Mouse (Mus musculus) macrophage (primary cell): ENCODE measurements around the gene Tcp11l1. TPM values are rescaled to one million over a fixed set of nuclear protein-coding genes. Genes with fewer than 3 reads are reported as not detected.

Experiments
- H3K27ac ChIP-seq: fragments of 350-480 bp; formaldehyde crosslinking; 2 replicates; pipeline ENCODE4 v1.9.0; 2021
- H3K36me3 ChIP-seq: fragments of 350-480 bp; formaldehyde crosslinking; 2 replicates; pipeline ENCODE4 v1.9.0; 2021; ENCODE audit errors: inconsistent target
- H3K4me3 ChIP-seq: fragments of 350-480 bp; formaldehyde crosslinking; 2 replicates; pipeline ENCODE4 v1.9.0; 2021; ENCODE audit errors: inconsistent target
- H3K79me2 ChIP-seq: fragments of 350-480 bp; formaldehyde crosslinking; 2 replicates; pipeline ENCODE4 v1.9.0; 2021; ENCODE audit errors: inconsistent target
- WGBS: methylation state at CpG from one replicate; pipeline ENCODE4 v1.1.7; 2026; ENCODE audit warnings: inconsistent platforms; ENCODE audit not compliant: missing documents; 5-methylcytosine and 5-hydroxymethylcytosine counted together
- polyA plus RNA-seq: library from polyadenylated mRNA; stranded (reverse); fragments of 250-400 nt; gene quantifications from 3 replicates; pipeline ENCODE4 v1.2.4, GENCODE M21; 2018; ENCODE audit warnings: inconsistent platforms
- total RNA-seq, 78 experiments: library from RNA; depleted of rRNA; stranded (reverse); fragments of 250-400 nt; gene quantifications; 1 replicate in 9 of 78; 2 replicates in 24 of 78; 3 replicates in 43 of 78; 4 replicates in 2 of 78; pipeline ENCODE4 v1.2.4; 2018; ENCODE audit warnings: inconsistent platforms in 56 of 78

Gene Tcp11l1
- 10 to 100 TPM; 10.4 to 68.9 (median 41.4) TPM for total RNA-seq (2018; cell fraction: chromatin; rRNA removed)
- total RNA-seq (2018; cell fraction: cytosol; rRNA removed), result 10 to 100 TPM; 23.1 to 39.7 (median 31.7) TPM
- total RNA-seq (2018; cell fraction: nucleus; rRNA removed), result 10 to 100 TPM; 11.1 to 78.2 (median 37.6) TPM
- polyA plus RNA-seq, result 22.5 to 32.0 TPM (median 24.4 TPM) in 3 replicates

GRCm38 (mm10) chr2:104711585-104712485 lies at the start of gene Tcp11l1:
TSS of gene Tcp11l1 (minus strand) at chr2:104712169.
- H3K36me3 ChIP-seq, result no peaks in the 10 kb centered on the region
- H3K4me3 ChIP-seq, result peak within 1 kb of the TSS; percentile 64
- H3K27ac ChIP-seq, result peak within 1 kb of the TSS; percentile 68
- WGBS, result under 1% methylated on average over 68 of the region's 99 CpGs
- H3K79me2 ChIP-seq, result peaks cover 37% of the 10 kb centered on the region

GRCm38 (mm10) chr2:104750611-104751010 lies 38.6 kb upstream of the Tcp11l1 start:
- Histone ChIP-seq H3K4me3 (no peak overlapping the region), H3K27ac (no peak overlapping the region), H3K79me2 (no peaks in the 10 kb centered on the region), H3K36me3 (no peaks in the 10 kb centered on the region)
- 69% methylated on average over 3 of the region's 3 CpGs for WGBS

GRCm38 (mm10) chr2:104748652-104749183 lies 36.7 kb upstream of the Tcp11l1 start:
- Histone ChIP-seq H3K36me3 (no peaks in the 10 kb centered on the region), H3K27ac (no peak overlapping the region), H3K4me3 (no peak overlapping the region), H3K79me2 (no peaks in the 10 kb centered on the region)
- WGBS, result 83% methylated on average over 5 of the region's 5 CpGs

GRCm38 (mm10) chr2:104746251-104746650 lies 34.3 kb upstream of the Tcp11l1 start:
- H3K79me2 ChIP-seq, result peaks cover 8% of the 10 kb centered on the region; the same call in 1 of the 2 replicates
- 59% methylated on average over 6 of the region's 8 CpGs for WGBS
- no peak overlapping the region for H3K4me3 ChIP-seq
- H3K27ac ChIP-seq, result no peak overlapping the region
- H3K36me3 ChIP-seq, result no peaks in the 10 kb centered on the region

GRCm38 (mm10) chr2:104743971-104744370 lies 32.0 kb upstream of the Tcp11l1 start:
- Histone ChIP-seq H3K27ac (no peak overlapping the region), H3K79me2 (peaks cover 11% of the 10 kb centered on the region; the same call in 1 of the 2 replicates), H3K4me3 (no peak overlapping the region), H3K36me3 (no peaks in the 10 kb centered on the region)
- WGBS, result 91% methylated on average over 5 of the region's 5 CpGs

- 50% methylated on average over 7 of the region's 7 CpGs for WGBS
- no peak overlapping the region for H3K27ac ChIP-seq
Observed at GRCm38 (mm10) chr2:104743160-104743559, 31.2 kb upstream of the Tcp11l1 start.

GRCm38 (mm10) chr2:104742741-104743064 lies 30.7 kb upstream of the Tcp11l1 start, which contains the start of gene Depdc7:
TSS of gene Depdc7 (minus strand) at chr2:104742878.
- Histone ChIP-seq H3K4me3 (peak within 1 kb of the TSS; percentile 43), H3K36me3 (no peaks in the 10 kb centered on the region), H3K79me2 (peaks cover 24% of the 10 kb centered on the region; the same call in 1 of the 2 replicates), H3K27ac (no peak within 1 kb of the TSS)
- 1% methylated on average over 31 of the region's 31 CpGs for WGBS

More at GRCm38 (mm10) chr2:104743160-104743559, 31.2 kb upstream of the Tcp11l1 start:
- no peaks in the 10 kb centered on the region for H3K36me3 ChIP-seq
- peaks cover 19% of the 10 kb centered on the region; the same call in 1 of the 2 replicates for H3K79me2 ChIP-seq
- H3K4me3 ChIP-seq, result peak overlapping the region; percentile 31

- Histone ChIP-seq H3K27ac (no peak overlapping the region), H3K4me3 (peak overlapping the region; percentile 43), H3K36me3 (no peaks in the 10 kb centered on the region), H3K79me2 (peaks cover 30% of the 10 kb centered on the region; the same call in 1 of the 2 replicates)
- 14% methylated on average over 36 of the region's 46 CpGs for WGBS
Observed at GRCm38 (mm10) chr2:104741896-104742740, 30.1 kb upstream of the Tcp11l1 start.

- H3K36me3 ChIP-seq, result no peaks in the 10 kb centered on the region
- no peak overlapping the region for H3K4me3 ChIP-seq
- WGBS, result 97% methylated on average over 7 of the region's 7 CpGs
- peaks cover 39% of the 10 kb centered on the region; the same call in 1 of the 2 replicates for H3K79me2 ChIP-seq
- H3K27ac ChIP-seq, result no peak overlapping the region
Observed at GRCm38 (mm10) chr2:104741015-104741758, 29.2 kb upstream of the Tcp11l1 start.

- Histone ChIP-seq H3K27ac (no peak overlapping the region), H3K36me3 (no peaks in the 10 kb centered on the region), H3K79me2 (peaks cover 42% of the 10 kb centered on the region; the same call in 1 of the 2 replicates), H3K4me3 (no peak overlapping the region)
- 70% methylated on average over 7 of the region's 7 CpGs for WGBS
Observed at GRCm38 (mm10) chr2:104740248-104740949, 28.4 kb upstream of the Tcp11l1 start.

- Histone ChIP-seq H3K4me3 (no peak overlapping the region), H3K27ac (no peak overlapping the region), H3K36me3 (no peaks in the 10 kb centered on the region), H3K79me2 (peaks cover 45% of the 10 kb centered on the region; the same call in 1 of the 2 replicates)
- WGBS, result 93% methylated on average over 2 of the region's 2 CpGs
Observed at GRCm38 (mm10) chr2:104739691-104740090, 27.7 kb upstream of the Tcp11l1 start.

GRCm38 (mm10) chr2:104736241-104736640 lies 24.3 kb upstream of the Tcp11l1 start:
- Histone ChIP-seq H3K4me3 (no peak overlapping the region), H3K27ac (no peak overlapping the region), H3K79me2 (peaks cover 51% of the 10 kb centered on the region; the same call in 1 of the 2 replicates), H3K36me3 (no peaks in the 10 kb centered on the region)
- 84% methylated on average over 7 of the region's 7 CpGs for WGBS
